Mouse (Mus musculus) adrenal gland, postnatal 14 days (tissue): ENCODE data around the gene Pdcl3. TPM values are rescaled to one million over a fixed set of nuclear protein-coding genes. Genes with fewer than 3 reads are reported as not detected.
"Not testable (repeated sequence)": the region's sequence is repeated elsewhere in the genome, so short reads cannot be mapped to it uniquely, and the experiment has no call there.

Experiments
- DNase-seq: peaks from one replicate; pipeline ENCODE4 v3.0.0; 2021; ENCODE audit warnings: mixed read lengths
- total RNA-seq: library from RNA; stranded (reverse); gene quantifications from 2 replicates; pipeline ENCODE4 v1.2.3, GENCODE M21; 2021

Gene Pdcl3
- total RNA-seq, 1 experiment from 2014 or later: 93.9 TPM

GRCm38 (mm10) chr1:39025142-39025541, 39.7 kb downstream of the Pdcl3 start:
- peak; percentile 61 for DNase-seq

GRCm38 (mm10) chr1:39025840-39026239, 40.4 kb downstream of the Pdcl3 start:
- no peak for DNase-seq

GRCm38 (mm10) chr1:39029176-39029575, 43.8 kb downstream of the Pdcl3 start:
- no peak for DNase-seq

DNA sequence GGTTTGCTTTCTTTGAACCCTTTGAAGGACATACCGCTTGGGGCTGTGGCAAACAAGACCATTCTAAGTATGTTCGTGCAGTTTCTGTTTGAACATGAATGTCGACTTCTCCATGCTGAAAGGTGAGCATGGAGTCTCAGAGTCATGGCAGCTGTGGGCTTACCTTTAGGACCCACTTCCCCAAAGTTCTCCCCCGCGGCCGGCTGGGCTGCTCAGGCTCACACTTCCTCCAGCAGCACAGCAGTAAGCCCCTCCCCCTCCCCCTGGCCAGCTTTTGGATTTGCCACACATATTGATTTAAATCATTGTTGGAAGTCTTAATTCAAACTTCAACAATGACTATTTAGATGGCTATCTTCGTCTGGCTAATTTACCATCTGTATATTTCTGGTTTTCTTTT, 44.7 kb downstream of the Pdcl3 start:
- DNase-seq: no peak

DNA sequence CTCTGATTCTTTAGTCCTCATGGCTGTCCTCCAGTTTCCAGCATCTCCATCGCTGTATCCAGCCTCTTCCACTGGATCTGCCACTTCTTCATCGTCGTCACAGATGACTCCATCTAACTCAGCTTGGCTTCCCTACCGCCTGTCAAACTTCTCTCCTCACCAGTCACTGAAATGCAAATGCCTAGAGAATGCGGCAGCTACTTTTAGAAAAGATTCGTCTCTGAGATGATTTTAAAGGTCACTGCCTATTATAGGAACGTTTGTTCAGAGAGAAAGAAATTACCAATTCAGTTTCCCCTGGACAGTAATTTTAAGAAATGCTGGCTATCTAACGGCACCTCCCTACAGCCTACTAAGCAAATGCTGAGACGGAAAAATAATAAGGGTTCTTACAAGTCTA, 50.4 kb downstream of the Pdcl3 start:
- DNase-seq: no peak

DNA sequence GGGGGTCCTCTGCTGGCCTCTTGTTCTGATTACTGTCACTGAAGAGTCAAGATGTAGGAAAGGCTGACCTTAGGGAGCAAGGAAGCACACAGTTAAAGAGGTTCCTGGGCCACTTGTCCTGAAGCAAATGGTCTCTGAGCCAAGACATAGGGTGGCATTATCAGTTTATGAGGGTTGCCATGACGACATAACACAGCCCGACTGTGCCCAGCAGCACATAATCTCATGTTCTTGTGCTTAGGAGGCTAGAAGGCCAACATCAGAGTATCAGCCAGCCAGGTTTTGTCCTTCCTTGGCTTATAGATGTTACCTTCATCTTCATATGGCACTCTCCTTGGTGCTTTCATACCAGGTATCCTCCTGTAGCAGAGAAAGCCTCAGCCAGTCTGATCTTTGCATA, 56.8 kb downstream of the Pdcl3 start:
- DNase-seq: no peak

GRCm38 (mm10) chr1:39044442-39044841, 59.0 kb downstream of the Pdcl3 start:
- DNase-seq: not testable (repeated sequence)

DNA sequence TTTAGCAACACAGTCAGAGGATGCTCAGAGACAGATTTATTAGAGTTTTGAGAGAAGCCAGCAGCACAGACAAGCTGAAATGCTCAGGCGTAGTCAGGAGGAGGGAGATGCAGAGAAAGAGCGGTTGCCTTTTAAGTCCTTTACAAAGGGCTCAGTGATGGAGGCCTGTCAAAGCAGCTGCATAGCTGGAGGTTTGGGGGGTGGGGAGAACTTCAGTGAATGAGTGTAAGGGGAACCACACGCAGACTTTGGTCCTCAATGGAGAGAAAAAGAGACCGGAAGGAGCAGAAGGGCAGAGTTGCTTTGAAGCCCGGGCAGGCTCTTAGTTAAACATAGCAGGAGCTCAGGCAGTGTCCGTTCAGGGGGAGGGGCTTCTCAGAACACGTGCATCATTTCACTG, 61.3 kb downstream of the Pdcl3 start:
- no peak for DNase-seq

Other genes starting within 250 kb of the Pdcl3 start
- 5.0 and 5.3 TPM in 2 replicates for gene Lonrf2, start 148.9 kb upstream of the Pdcl3 start, total RNA-seq
- 1.4 and 2.1 TPM in 2 replicates for gene Chst10, start 87.4 kb upstream of the Pdcl3 start, total RNA-seq
- not detected in 2 replicates for gene Nms, start 46.5 kb upstream of the Pdcl3 start, total RNA-seq
- gene Npas2, start 208.1 kb downstream of the Pdcl3 start, total RNA-seq: 4.5 and 9.7 TPM in 2 replicates